Mouse (Mus musculus) limb, embryonic 13.5 days (tissue): Measurements from ENCODE around the gene Igfbp2. TPM values are rescaled to one million over a fixed set of nuclear protein-coding genes. Genes with fewer than 3 reads are reported as not detected.

Experiments used
- ATAC-seq: fragments of 200-750 bp; cut with Nextera tagmentation; 2 replicates; pipeline ENCODE4 v1.8.0; 2017; ENCODE audit warnings: low read depth, moderate number of reproducible peaks, moderate TSS enrichment; ENCODE audit not compliant: low FRiP score
- H3K27ac ChIP-seq: fragments of 300-500 bp; sonication (generic); 2 replicates; pipeline ENCODE4 v1.5.1; 2015; ENCODE audit warnings: inconsistent platforms, mild to moderate bottlenecking, moderate library complexity
- H3K27me3 ChIP-seq: fragments of 300-500 bp; sonication (generic); 2 replicates; pipeline ENCODE4 v1.6.1; 2015; ENCODE audit warnings: mild to moderate bottlenecking, inconsistent platforms
- H3K36me3 ChIP-seq: fragments of 300-500 bp; sonication (generic); 2 replicates; pipeline ENCODE4 v1.6.1; 2015; ENCODE audit warnings: inconsistent platforms, mild to moderate bottlenecking, moderate library complexity
- H3K4me1 ChIP-seq: fragments of 300-500 bp; sonication (generic); 2 replicates; pipeline ENCODE4 v1.6.1; 2015; ENCODE audit warnings: inconsistent platforms
- H3K4me2 ChIP-seq: fragments of 300-500 bp; sonication (generic); replicated peaks from 2 replicates; pipeline ENCODE4 v1.6.1; 2015; ENCODE audit warnings: inconsistent platforms, mild to moderate bottlenecking, moderate library complexity
- H3K4me3 ChIP-seq: fragments of 300-500 bp; sonication (generic); 2 replicates; pipeline ENCODE4 v1.5.1; 2015; ENCODE audit warnings: moderate library complexity, mild to moderate bottlenecking, inconsistent platforms
- H3K9ac ChIP-seq: fragments of 300-500 bp; sonication (generic); 2 replicates; pipeline ENCODE4 v1.6.1; 2015; ENCODE audit warnings: mild to moderate bottlenecking, inconsistent platforms
- H3K9me3 ChIP-seq: fragments of 300-500 bp; sonication (generic); 2 replicates; pipeline ENCODE4 v1.6.1; 2016; ENCODE audit warnings: inconsistent platforms
- WGBS: fragments of 180-500 bp; shearing (Covaris S2); methylation state at CpG from one replicate; pipeline ENCODE4 v1.1.7; 2015; 5-methylcytosine and 5-hydroxymethylcytosine counted together
- polyA plus RNA-seq: library from polyadenylated mRNA; unstranded; fragments of >200 nt; fragmentation: Nextera tagmentation; extraction: Ambion mirVana; gene quantifications from 2 replicates; pipeline ENCODE4 v1.2.1, GENCODE M21; 2015

Igfbp2 gene
- polyA plus RNA-seq, 1 experiment from 2014 or later: 367 TPM

DNA sequence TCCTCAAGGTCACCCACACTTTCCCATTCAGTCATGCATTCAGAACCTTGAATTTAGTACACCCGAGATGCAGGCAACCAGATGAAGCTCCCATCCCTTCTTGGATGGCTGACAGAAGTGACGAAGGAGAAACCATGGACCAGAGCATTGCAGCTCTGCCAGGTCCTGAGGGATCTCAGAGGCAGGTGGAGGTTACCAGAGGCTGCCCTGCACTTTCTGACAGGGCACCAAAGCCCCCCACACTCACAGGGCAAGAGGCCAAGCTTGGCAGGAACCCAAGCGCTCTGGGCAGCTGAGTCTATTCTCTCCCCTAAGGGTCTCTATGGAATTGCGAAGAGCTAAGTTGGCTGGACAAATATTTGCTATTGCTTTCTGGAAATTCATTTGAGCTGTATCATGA is 20.3 kb upstream of the Igfbp2 start:
- Histone ChIP-seq H3K4me1 (peaks cover 23% of the 10 kb centered on the region), H3K4me3 (no peak overlapping the region), H3K27me3 (no peaks in the 10 kb centered on the region), H3K9ac (no peak overlapping the region), H3K36me3 (no peaks in the 10 kb centered on the region), H3K9me3 (no peaks in the 10 kb centered on the region), H3K4me2 (no peak overlapping the region), H3K27ac (no peak overlapping the region)
- WGBS: 85% methylated on average over 4 of the region's 4 CpGs
- no peak for ATAC-seq

DNA sequence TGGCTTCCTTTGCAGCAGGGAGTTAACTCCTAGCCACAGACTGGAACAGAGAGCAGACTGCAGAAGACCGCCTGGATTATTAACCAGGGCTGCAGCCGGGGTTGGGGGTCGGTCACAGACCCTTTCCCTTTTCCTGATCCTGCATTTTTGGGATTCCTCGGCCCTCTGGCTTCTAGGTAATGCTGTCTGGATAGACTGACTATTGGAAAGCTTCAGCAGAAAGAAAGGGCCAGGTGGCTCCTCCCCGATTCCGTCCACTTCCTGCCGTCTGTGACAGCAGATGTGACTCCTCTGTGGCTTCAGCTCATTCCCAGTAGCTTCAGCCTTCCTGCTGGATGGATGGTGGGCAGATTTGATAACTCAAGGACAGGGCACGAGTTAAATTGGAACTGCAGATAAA is 19.3 kb upstream of the Igfbp2 start:
- H3K4me3 ChIP-seq: no peak overlapping the region
- H3K4me1 ChIP-seq: peaks cover 23% of the 10 kb centered on the region
- no peaks in the 10 kb centered on the region for H3K27me3 ChIP-seq
- 31% methylated on average over 8 of the region's 8 CpGs for WGBS
- H3K36me3 ChIP-seq: no peaks in the 10 kb centered on the region
- ATAC-seq: no peak
- no peak overlapping the region for H3K9ac ChIP-seq
- no peaks in the 10 kb centered on the region for H3K9me3 ChIP-seq
- no peak overlapping the region for H3K27ac ChIP-seq
- no peak overlapping the region for H3K4me2 ChIP-seq

DNA sequence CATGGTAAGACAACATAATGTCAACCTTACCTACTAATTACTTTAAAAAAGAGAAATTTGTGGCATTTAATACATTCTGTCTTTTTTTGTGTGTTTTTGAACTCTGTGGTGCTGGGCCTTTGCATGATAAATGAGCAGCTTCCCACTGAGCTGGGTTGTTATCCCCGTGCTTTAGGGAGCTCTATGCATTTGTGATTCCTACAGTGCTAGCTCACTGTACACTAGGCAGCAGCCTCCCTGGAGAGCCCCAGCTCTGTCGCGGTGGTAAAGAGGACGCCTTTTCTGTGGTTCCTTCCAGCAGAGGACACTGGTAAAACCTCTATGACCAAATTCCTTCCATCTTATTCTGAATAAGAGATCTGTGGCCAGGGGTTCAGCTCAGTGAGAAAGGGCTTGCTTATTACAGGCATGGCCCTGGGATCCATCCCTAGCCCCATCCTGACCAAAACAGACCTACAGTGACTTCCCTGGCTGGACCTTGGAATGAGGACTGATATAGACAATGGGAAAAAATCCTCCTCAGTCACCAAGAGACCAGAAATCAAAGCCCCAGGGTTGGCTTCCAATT is 18.7 kb upstream of the Igfbp2 start:
- no peaks in the 10 kb centered on the region for H3K27me3 ChIP-seq
- no peaks in the 10 kb centered on the region for H3K36me3 ChIP-seq
- peak overlapping the region; percentile 70 for H3K27ac ChIP-seq
- 0 out of 2 replicates have a peak, but pooled peaks have one; percentile 7 for ATAC-seq
- 0 out of 2 replicates have a peak overlapping the region, but pooled peaks have one; percentile 19 for H3K4me2 ChIP-seq
- 13% methylated on average over 4 of the region's 4 CpGs for WGBS
- peaks cover 23% of the 10 kb centered on the region for H3K4me1 ChIP-seq
- no peaks in the 10 kb centered on the region for H3K9me3 ChIP-seq
- H3K4me3 ChIP-seq: no peak overlapping the region
- no peak overlapping the region for H3K9ac ChIP-seq

DNA sequence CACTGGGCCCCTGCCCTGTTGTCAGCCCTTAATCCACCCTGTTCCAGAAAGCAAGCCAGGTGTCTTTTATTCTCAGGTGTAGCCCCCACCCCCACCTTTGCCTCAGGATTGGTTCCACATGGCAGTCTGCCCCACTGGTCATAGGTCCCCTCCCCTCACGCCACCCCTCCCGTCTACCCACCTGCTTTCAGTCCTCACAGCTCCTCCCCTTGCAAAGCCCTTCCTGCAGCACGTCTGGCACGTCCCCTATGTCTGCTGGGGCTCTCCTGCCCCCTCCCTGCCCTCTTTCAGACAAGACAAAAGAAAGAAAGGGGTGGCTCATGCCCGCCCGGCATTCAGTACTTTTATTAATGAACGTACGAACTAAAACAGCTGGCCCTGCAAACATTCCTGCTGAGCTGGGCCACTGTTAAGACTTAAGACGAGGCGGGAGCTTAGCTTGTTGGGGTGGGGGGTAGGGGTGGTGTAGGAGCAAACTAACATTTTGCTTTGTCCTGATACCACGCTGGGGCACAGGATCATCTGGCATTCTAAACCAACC is 18.2 kb upstream of the Igfbp2 start:
- Histone ChIP-seq H3K36me3 (no peaks in the 10 kb centered on the region), H3K9ac (no peak overlapping the region), H3K9me3 (peaks cover 5% of the 10 kb centered on the region; the same call in 1 of the 2 replicates), H3K27me3 (no peaks in the 10 kb centered on the region), H3K27ac (peak overlapping the region; percentile 70), H3K4me2 (peak overlapping the region; percentile 19; the same call in 1 of the 2 replicates), H3K4me3 (no peak overlapping the region), H3K4me1 (peaks cover 23% of the 10 kb centered on the region)
- 6% methylated on average over 11 of the region's 11 CpGs for WGBS
- peak; percentile 81 for ATAC-seq

DNA sequence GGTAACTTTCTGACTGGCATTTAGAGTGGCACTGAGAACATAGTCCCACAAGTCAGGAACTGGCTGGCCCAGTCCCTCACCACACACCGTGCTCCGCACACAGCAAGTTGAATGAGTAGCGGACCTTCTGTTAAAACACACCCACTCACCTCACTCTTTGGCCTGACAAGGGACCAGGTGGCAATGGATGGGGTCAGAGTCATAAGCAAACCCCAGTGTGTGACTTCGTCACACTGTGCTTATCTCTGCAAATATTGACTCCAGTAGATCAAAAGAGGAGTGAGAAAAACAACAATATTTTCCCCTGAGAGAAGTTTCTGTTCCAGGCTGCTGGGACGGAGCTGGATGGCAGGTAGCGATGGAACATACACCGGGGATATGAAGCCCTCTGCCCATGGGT is 15.0 kb upstream of the Igfbp2 start:
- H3K36me3 ChIP-seq: no peaks in the 10 kb centered on the region
- H3K4me2 ChIP-seq: no peak overlapping the region
- H3K4me3 ChIP-seq: no peak overlapping the region
- peaks cover 7% of the 10 kb centered on the region; the same call in 1 of the 2 replicates for H3K9me3 ChIP-seq
- WGBS: 93% methylated on average over 7 of the region's 7 CpGs
- ATAC-seq: no peak
- no peak overlapping the region for H3K27ac ChIP-seq
- H3K27me3 ChIP-seq: no peaks in the 10 kb centered on the region
- H3K9ac ChIP-seq: no peak overlapping the region
- H3K4me1 ChIP-seq: peaks cover 33% of the 10 kb centered on the region

DNA sequence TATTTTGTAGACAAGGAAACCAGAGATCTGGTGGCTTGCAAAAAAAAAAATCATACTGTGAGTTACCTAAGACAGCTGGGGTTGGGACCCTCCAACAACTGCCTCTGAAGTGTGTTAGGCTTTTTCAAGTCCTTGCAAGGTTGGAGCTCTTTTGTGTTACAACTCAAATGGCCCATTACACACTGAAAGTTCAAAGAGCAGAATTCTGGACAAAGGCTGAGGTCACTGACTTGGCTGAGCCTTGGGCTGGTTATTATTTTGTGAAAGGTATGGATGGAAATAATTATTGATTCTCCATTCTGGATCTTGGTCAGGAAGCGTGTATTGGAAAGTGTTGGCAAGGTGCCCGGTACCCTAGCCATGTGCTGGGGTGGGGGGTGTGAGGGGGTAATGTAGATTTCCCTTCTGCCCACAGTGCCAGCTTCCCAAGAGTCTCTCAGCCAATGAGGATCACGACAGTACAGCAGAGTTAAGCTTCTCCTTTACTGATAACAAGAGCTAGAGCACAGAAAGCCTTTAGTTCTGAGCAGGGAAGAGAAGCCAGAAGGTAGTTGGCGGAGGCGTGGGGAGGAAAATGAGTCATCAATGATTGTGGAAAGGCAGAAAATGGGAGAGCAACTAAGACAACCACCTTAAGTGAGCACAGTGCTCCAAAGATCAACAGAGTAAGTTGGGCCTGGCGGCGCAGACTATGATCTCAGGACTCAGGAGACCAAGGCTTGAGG is 14.2 kb upstream of the Igfbp2 start:
- peaks cover 7% of the 10 kb centered on the region; the same call in 1 of the 2 replicates for H3K9me3 ChIP-seq
- H3K27me3 ChIP-seq: no peaks in the 10 kb centered on the region
- no peak overlapping the region for H3K9ac ChIP-seq
- H3K4me1 ChIP-seq: peaks cover 32% of the 10 kb centered on the region
- WGBS: 89% methylated on average over 7 of the region's 7 CpGs
- no peak overlapping the region for H3K4me2 ChIP-seq
- ATAC-seq: no peak
- no peak overlapping the region; the same call in 1 of the 2 replicates for H3K27ac ChIP-seq
- H3K36me3 ChIP-seq: no peaks in the 10 kb centered on the region
- no peak overlapping the region for H3K4me3 ChIP-seq

DNA sequence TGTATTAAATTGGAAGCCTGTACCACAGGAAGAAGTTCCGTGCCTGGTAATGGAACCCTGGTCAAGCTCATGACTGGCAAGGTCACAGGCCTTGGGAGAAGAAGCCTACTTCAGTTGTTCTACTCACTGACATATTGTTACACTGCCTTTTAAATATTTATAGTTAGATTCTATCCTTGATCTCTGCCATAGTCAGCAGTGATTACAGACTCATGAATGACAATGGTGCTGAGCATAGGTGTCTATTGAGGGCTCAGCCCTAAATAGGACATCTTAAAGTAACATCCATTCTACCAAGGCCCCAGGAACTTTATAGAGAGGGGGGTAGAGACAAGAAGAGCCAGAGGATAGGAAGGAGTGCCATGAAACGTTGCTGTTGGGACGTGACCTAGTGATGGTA is 13.2 kb upstream of the Igfbp2 start:
- Histone ChIP-seq H3K27me3 (no peaks in the 10 kb centered on the region), H3K4me1 (peaks cover 30% of the 10 kb centered on the region), H3K36me3 (no peaks in the 10 kb centered on the region), H3K4me2 (no peak overlapping the region), H3K9ac (no peak overlapping the region), H3K4me3 (no peak overlapping the region), H3K9me3 (peaks cover 7% of the 10 kb centered on the region; the same call in 1 of the 2 replicates), H3K27ac (no peak overlapping the region)
- 90% methylated on average over 3 of the region's 3 CpGs for WGBS
- ATAC-seq: no peak

DNA sequence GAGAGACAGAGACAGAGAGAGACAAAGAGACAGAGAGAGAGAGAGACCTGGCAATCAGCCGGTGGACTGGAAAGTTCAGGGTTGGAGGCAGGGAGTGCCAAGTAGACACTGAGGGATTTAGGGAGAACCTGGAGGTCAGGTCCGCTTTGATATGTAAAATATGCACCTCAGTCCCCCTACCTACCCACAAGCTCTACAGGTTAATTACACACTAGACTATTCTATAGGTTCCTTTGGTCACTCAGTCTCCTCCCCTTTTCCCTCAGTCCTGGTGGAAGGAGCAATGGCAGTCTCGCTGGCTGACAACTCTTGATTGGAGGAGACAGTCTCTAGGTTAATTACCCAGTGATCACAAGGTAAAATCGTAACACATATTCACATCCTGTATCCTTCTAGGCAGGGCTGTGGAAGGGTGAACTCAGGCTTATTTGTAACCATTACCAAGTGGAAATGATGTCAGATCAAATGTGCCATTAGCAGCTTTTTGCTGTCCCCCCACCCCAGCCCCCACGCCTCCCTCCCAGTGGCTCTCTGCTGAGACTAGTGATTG is 11.1 kb upstream of the Igfbp2 start:
- H3K4me2 ChIP-seq: no peak overlapping the region
- H3K36me3 ChIP-seq: no peaks in the 10 kb centered on the region
- peaks cover 23% of the 10 kb centered on the region for H3K4me1 ChIP-seq
- H3K9me3 ChIP-seq: peaks cover 7% of the 10 kb centered on the region; the same call in 1 of the 2 replicates
- H3K9ac ChIP-seq: no peak overlapping the region
- no peaks in the 10 kb centered on the region for H3K27me3 ChIP-seq
- no peak for ATAC-seq
- H3K27ac ChIP-seq: no peak overlapping the region
- no peak overlapping the region for H3K4me3 ChIP-seq
- 49% methylated on average over 5 of the region's 5 CpGs for WGBS

DNA sequence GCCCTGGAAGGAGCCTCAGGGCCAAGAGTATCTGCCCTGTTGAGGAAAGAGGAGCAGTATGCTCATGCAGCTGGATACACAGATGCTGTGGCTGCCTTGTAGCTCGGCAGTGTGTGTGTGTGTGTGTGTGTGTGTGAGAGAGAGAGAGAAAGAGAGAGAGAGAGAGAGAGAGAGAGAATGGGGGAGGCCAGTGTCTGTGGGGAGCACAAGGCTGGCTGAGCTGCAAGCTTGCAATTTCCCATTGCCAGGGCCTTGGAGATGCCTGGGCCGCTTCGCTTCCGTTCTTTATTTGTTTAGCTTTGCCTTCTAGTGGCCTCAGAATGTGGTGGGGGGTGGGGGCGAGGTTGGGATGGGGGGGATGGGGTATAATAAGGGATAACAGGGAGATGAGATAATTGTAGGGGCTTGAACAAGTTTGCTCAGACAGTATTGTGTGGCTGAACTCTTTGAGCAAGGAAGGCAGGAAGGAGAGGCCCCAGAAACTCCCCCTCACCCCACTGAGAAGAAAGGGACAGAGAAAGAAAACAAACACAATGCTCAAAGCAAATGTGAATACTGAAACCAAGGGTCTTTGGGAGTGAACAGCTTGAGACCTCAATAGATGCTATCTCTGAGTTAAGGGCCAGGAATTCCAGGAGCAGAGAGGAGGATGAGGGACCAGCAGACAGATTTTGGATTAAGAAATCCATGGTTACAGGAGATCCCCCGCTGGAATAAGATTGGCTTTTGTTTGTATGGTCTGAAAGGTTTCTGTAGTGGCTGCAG is 10.5 kb upstream of the Igfbp2 start:
- no peak overlapping the region for H3K4me3 ChIP-seq
- no peak for ATAC-seq
- no peak overlapping the region for H3K27ac ChIP-seq
- no peak overlapping the region for H3K9ac ChIP-seq
- 17% methylated on average over 6 of the region's 6 CpGs for WGBS
- no peak overlapping the region for H3K4me2 ChIP-seq
- H3K36me3 ChIP-seq: no peaks in the 10 kb centered on the region
- H3K27me3 ChIP-seq: no peaks in the 10 kb centered on the region
- H3K4me1 ChIP-seq: peaks cover 23% of the 10 kb centered on the region
- peaks cover 7% of the 10 kb centered on the region; the same call in 1 of the 2 replicates for H3K9me3 ChIP-seq

DNA sequence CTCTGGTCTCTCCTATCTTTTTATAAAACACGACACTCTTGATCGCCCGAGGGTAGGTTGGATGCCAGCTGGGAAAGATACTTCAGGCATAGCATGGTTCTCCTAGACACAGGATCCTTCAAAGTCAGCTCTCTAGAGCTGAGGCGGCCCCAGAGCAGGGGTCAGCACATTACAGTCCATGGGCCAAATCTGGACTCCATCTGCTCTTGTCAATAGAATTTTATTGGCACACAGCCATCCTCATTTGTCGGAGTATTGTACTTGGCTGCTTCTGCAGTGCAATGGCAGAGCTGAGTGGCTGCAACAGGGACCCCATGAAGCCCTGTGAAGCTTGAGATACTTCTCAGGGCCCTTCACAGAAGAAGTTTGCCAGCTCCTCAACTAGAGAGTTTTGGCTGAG is 9.1 kb upstream of the Igfbp2 start:
- Histone ChIP-seq H3K4me3 (no peak overlapping the region), H3K9ac (no peak overlapping the region), H3K27me3 (no peaks in the 10 kb centered on the region), H3K4me2 (no peak overlapping the region), H3K4me1 (peaks cover 23% of the 10 kb centered on the region), H3K9me3 (peaks cover 7% of the 10 kb centered on the region; the same call in 1 of the 2 replicates), H3K36me3 (no peaks in the 10 kb centered on the region), H3K27ac (no peak overlapping the region)
- ATAC-seq: peak; percentile 74
- WGBS: 51% methylated on average over 5 of the region's 5 CpGs

DNA sequence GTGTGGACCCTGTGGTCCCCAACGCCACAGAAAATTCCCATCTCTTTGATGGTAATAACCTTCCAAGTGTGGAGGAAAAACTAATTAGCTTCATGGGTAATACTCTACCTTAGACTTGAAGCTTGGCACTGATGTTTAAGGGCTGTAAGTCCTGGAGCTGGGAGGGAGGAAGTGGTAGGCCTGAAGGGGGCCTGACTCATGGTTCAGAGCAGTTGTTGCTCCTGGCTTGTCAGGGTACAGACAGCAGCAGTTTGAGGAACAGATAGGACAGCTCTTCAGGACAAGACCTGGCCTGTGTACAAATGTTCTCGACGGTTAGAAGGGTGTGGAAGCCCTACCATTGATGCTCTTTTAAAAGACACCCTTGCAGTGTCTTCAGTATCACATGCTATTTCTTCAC is 8.7 kb upstream of the Igfbp2 start:
- 79% methylated on average over 3 of the region's 3 CpGs for WGBS
- Histone ChIP-seq H3K4me2 (no peak overlapping the region), H3K36me3 (no peaks in the 10 kb centered on the region)

More for the DNA sequence above, 8.7 kb upstream of the Igfbp2 start:
- 0 out of 2 replicates have a peak, but pooled peaks have one; percentile 17 for ATAC-seq
- H3K27ac ChIP-seq: no peak overlapping the region
- no peak overlapping the region for H3K9ac ChIP-seq
- H3K4me3 ChIP-seq: no peak overlapping the region
- peaks cover 23% of the 10 kb centered on the region for H3K4me1 ChIP-seq
- no peaks in the 10 kb centered on the region for H3K27me3 ChIP-seq
- peaks cover 7% of the 10 kb centered on the region; the same call in 1 of the 2 replicates for H3K9me3 ChIP-seq
